Mouse (Mus musculus) forebrain, postnatal 0 days (tissue): ENCODE results near the gene Catsper2. TPM values are rescaled to one million over a fixed set of nuclear protein-coding genes. Genes with fewer than 3 reads are reported as not detected.

ENCODE experiments used
- ATAC-seq: fragments of 200-750 bp; cut with Nextera tagmentation; 2 replicates; pipeline ENCODE4 v1.8.0; 2017; ENCODE audit warnings: mild to moderate bottlenecking, moderate library complexity
- DNase-seq: peaks from one replicate; pipeline ENCODE4 v3.0.0-alpha.2; 2015
- H3K27ac ChIP-seq: fragments of 300-500 bp; sonication (generic); 2 replicates; pipeline ENCODE4 v1.5.1; 2014; ENCODE audit warnings: low read depth, mild to moderate bottlenecking, antibody characterized with exemption, low read length, moderate library complexity, mixed read lengths
- H3K27me3 ChIP-seq: fragments of 300-500 bp; sonication (generic); 2 replicates; pipeline ENCODE4 v1.6.1; 2014; ENCODE audit warnings: mild to moderate bottlenecking, low read length, mixed read lengths; ENCODE audit not compliant: insufficient read depth
- H3K36me3 ChIP-seq: fragments of 300-500 bp; sonication (generic); 2 replicates; pipeline ENCODE4 v1.6.1; 2014; ENCODE audit warnings: mild to moderate bottlenecking, moderate library complexity; ENCODE audit not compliant: insufficient read depth
- H3K4me1 ChIP-seq: fragments of 300-500 bp; sonication (generic); 2 replicates; pipeline ENCODE4 v1.6.1; 2014; ENCODE audit warnings: antibody characterized with exemption; ENCODE audit not compliant: insufficient read depth
- H3K4me2 ChIP-seq: fragments of 300-500 bp; sonication (generic); 2 replicates; pipeline ENCODE4 v1.6.1; 2014; ENCODE audit warnings: low read depth, mild to moderate bottlenecking, moderate library complexity
- H3K4me3 ChIP-seq: fragments of 300-500 bp; sonication (generic); 2 replicates; pipeline ENCODE4 v1.5.1; 2014; ENCODE audit warnings: low read depth, low read length, mixed read lengths
- H3K9ac ChIP-seq: fragments of 300-500 bp; sonication (generic); 2 replicates; pipeline ENCODE4 v1.6.1; 2014; ENCODE audit warnings: mild to moderate bottlenecking
- H3K9me3 ChIP-seq: fragments of 300-500 bp; sonication (generic); 2 replicates; pipeline ENCODE4 v1.6.1; 2016; ENCODE audit warnings: low read length
- CTCF ChIP-seq: sonication (generic); IDR thresholded peaks from 2 replicates; pipeline ENCODE4 v1.5.1; 2016; ENCODE audit warnings: antibody characterized with exemption, control low read depth, low read depth
- WGBS: fragments of 180-500 bp; shearing (Covaris S2); extraction: QIAGEN DNeasy Blood & Tissue Kit; methylation state at CpG from one replicate; pipeline ENCODE4 v1.1.7; 2014; 5-methylcytosine and 5-hydroxymethylcytosine counted together
- microRNA-seq, 2 experiments: library from miRNA; unstranded; fragments of <30 nt; microRNA quantifications; one replicate each; pipeline ENCODE4; 2016
- polyA plus RNA-seq: library from polyadenylated mRNA; unstranded; fragments of >200 nt; fragmentation: Nextera tagmentation; extraction: Ambion mirVana; gene quantifications from 2 replicates; pipeline ENCODE4 v1.2.1, GENCODE M21; 2015
- total RNA-seq: library from RNA; depleted of rRNA; stranded (reverse); fragments of >200 nt; gene quantifications from 2 replicates; pipeline ENCODE4 v1.2.3, GENCODE M21; 2014; rRNA removed

The Catsper2 gene
- total and polyA plus RNA-seq, 2 experiments from 2014 or later = 3.3 to 4.9 TPM

- DNase-seq (no peak), ATAC-seq (no peak)
- TF ChIP-seq CTCF = no peak
- H3K4me3 ChIP-seq = peak within 1 kb of the TSS; percentile 55
- H3K9ac ChIP-seq = peak within 1 kb of the TSS; percentile 74
- H3K4me1 ChIP-seq = no peaks in the 10 kb centered on the region
- 73% methylated on average over 5 of the region's 5 CpGs for WGBS
- H3K27ac ChIP-seq = peak within 1 kb of the TSS; percentile 66
- no peaks in the 10 kb centered on the region for H3K9me3 ChIP-seq
- 0 out of 2 replicates have a peak, but pooled peaks cover 13% of the 10 kb centered on the region for H3K27me3 ChIP-seq
- no peaks in the 10 kb centered on the region for H3K36me3 ChIP-seq
- H3K4me2 ChIP-seq = peak within 1 kb of the TSS; percentile 68
These were observed 56.1 kb downstream of the Catsper2 start, which contains the start of gene Ckmt1 for GRCm38 (mm10) chr2:121357494-121357893. Gene Ckmt1, plus strand, starts transcription at chr2:121357714.

GRCm38 (mm10) chr2:121354820-121355592, 58.6 kb downstream of the Catsper2 start, which contains the start of gene Ppip5k1:
Gene Ppip5k1, minus strand, starts transcription at chr2:121355396.
- H3K27me3 ChIP-seq = 0 out of 2 replicates have a peak, but pooled peaks cover 13% of the 10 kb centered on the region
- H3K9me3 ChIP-seq = no peaks in the 10 kb centered on the region
- peak within 1 kb of the TSS; percentile 70 for H3K4me3 ChIP-seq
- H3K9ac ChIP-seq = peak within 1 kb of the TSS; percentile 84
- peak within 1 kb of the TSS; percentile 80 for H3K27ac ChIP-seq
- no peaks in the 10 kb centered on the region for H3K4me1 ChIP-seq
- TF ChIP-seq CTCF = peak; percentile 97
- no peaks in the 10 kb centered on the region; the same call in 1 of the 2 replicates for H3K36me3 ChIP-seq
- WGBS = under 1% methylated on average over 58 of the region's 58 CpGs
- ATAC-seq (peak; percentile 97), DNase-seq (peak; percentile 99)
- H3K4me2 ChIP-seq = peak within 1 kb of the TSS; percentile 86

- WGBS = 4% methylated on average over 6 of the region's 6 CpGs
- Histone ChIP-seq H3K9me3 (no peaks in the 10 kb centered on the region), H3K4me3 (peak overlapping the region; percentile 70), H3K9ac (peak overlapping the region; percentile 84), H3K27ac (peak overlapping the region; percentile 80), H3K4me2 (peak overlapping the region; percentile 86), H3K27me3 (0 out of 2 replicates have a peak, but pooled peaks cover 13% of the 10 kb centered on the region), H3K36me3 (peaks cover 6% of the 10 kb centered on the region), H3K4me1 (no peaks in the 10 kb centered on the region)
- ATAC-seq (no peak), DNase-seq (no peak)
- TF ChIP-seq CTCF = no peak
These were observed 59.2 kb downstream of the Catsper2 start for GRCm38 (mm10) chr2:121354378-121354777.

GRCm38 (mm10) chr2:121353156-121353555, 60.4 kb downstream of the Catsper2 start:
- no peak for TF ChIP-seq CTCF
- no peak for DNase-seq
- Histone ChIP-seq H3K4me3 (no peak overlapping the region), H3K4me2 (no peak overlapping the region), H3K9me3 (no peaks in the 10 kb centered on the region), H3K9ac (no peak overlapping the region), H3K4me1 (no peaks in the 10 kb centered on the region), H3K27ac (no peak overlapping the region), H3K27me3 (0 out of 2 replicates have a peak, but pooled peaks cover 13% of the 10 kb centered on the region), H3K36me3 (peaks cover 12% of the 10 kb centered on the region)
- 75% methylated on average over 8 of the region's 8 CpGs for WGBS
- ATAC-seq = no peak

Small RNA genes within 50 kb of the gene (microRNA-seq; reads per million reads assigned to microRNA genes)
- gene Gm22953 = 0 reads per million in 2 experiments

Other genes with a start within 250 kb of the Catsper2 start
- gene Tubgcp4, start 243.1 kb downstream of the Catsper2 start, total RNA-seq = 26.1 and 29.7 TPM in 2 replicates
- 12.4 and 18.5 TPM in 2 replicates for gene Tubgcp4, start 243.1 kb downstream of the Catsper2 start, polyA plus RNA-seq
- 7.4 and 8.0 TPM in 2 replicates for gene Zscan29, start 242.7 kb downstream of the Catsper2 start, total RNA-seq
- gene Zscan29, start 242.7 kb downstream of the Catsper2 start, polyA plus RNA-seq = 3.5 and 4.9 TPM in 2 replicates
- gene Trp53bp1, start 142.4 kb downstream of the Catsper2 start, total RNA-seq = 154 and 183 TPM in 2 replicates
- 49.9 and 80.9 TPM in 2 replicates for gene Trp53bp1, start 142.4 kb downstream of the Catsper2 start, polyA plus RNA-seq
- gene Map1a, start 124.2 kb downstream of the Catsper2 start, total RNA-seq = 75.6 and 76.0 TPM in 2 replicates
- 18.1 and 27.4 TPM in 2 replicates for gene Map1a, start 124.2 kb downstream of the Catsper2 start, polyA plus RNA-seq
- gene Ppip5k1, start 58.4 kb downstream of the Catsper2 start, total RNA-seq = 11.1 and 12.4 TPM in 2 replicates
- gene Ppip5k1, start 58.4 kb downstream of the Catsper2 start, polyA plus RNA-seq = 10.9 and 13.6 TPM in 2 replicates
- gene Ckmt1, start 56.1 kb downstream of the Catsper2 start, total RNA-seq = 73.2 and 77.4 TPM in 2 replicates
- gene Ckmt1, start 56.1 kb downstream of the Catsper2 start, polyA plus RNA-seq = 69.3 and 80.6 TPM in 2 replicates
- gene Strc, start 26.6 kb downstream of the Catsper2 start, total RNA-seq = not detected in 2 replicates
- gene Strc, start 26.6 kb downstream of the Catsper2 start, polyA plus RNA-seq = not detected in 2 replicates
- 63.4 and 69.9 TPM in 2 replicates for gene Pdia3, start within 50 bp of the Catsper2 start, total RNA-seq
- 215 and 267 TPM in 2 replicates for gene Pdia3, start within 50 bp of the Catsper2 start, polyA plus RNA-seq
- 0.23 TPM in 1 of 2 replicates, not detected in the other for gene Ell3, start 30.5 kb upstream of the Catsper2 start, total RNA-seq
- 1.2 and 1.4 TPM in 2 replicates for gene Ell3, start 30.5 kb upstream of the Catsper2 start, polyA plus RNA-seq
- gene Serf2, start 35.4 kb upstream of the Catsper2 start, total RNA-seq = 323 and 378 TPM in 2 replicates
- gene Serf2, start 35.4 kb upstream of the Catsper2 start, polyA plus RNA-seq = 303 and 370 TPM in 2 replicates
- 16.8 and 22.0 TPM in 2 replicates for gene Hypk, start 39.5 kb upstream of the Catsper2 start, total RNA-seq
- 114 and 121 TPM in 2 replicates for gene Hypk, start 39.5 kb upstream of the Catsper2 start, polyA plus RNA-seq
- 3.1 and 6.2 TPM in 2 replicates for gene Serinc4, start 43.0 kb upstream of the Catsper2 start, total RNA-seq
- gene Serinc4, start 43.0 kb upstream of the Catsper2 start, polyA plus RNA-seq = 1.2 and 1.8 TPM in 2 replicates
- 34.5 and 36.4 TPM in 2 replicates for gene Mfap1b, start 60.3 kb upstream of the Catsper2 start, total RNA-seq
- gene Mfap1b, start 60.3 kb upstream of the Catsper2 start, polyA plus RNA-seq = 44.6 and 58.4 TPM in 2 replicates
- gene Mfap1a, start 92.9 kb upstream of the Catsper2 start, total RNA-seq = 16.1 and 25.7 TPM in 2 replicates
- gene Mfap1a, start 92.9 kb upstream of the Catsper2 start, polyA plus RNA-seq = 12.8 and 20.4 TPM in 2 replicates
- 4.7 and 5.1 TPM in 2 replicates for gene Wdr76, start 92.9 kb upstream of the Catsper2 start, total RNA-seq
- gene Wdr76, start 92.9 kb upstream of the Catsper2 start, polyA plus RNA-seq = 0.88 and 1.5 TPM in 2 replicates